Mouse (Mus musculus) ES-Bruce4 (cell line): Measurements from ENCODE around the gene Tbcd. TPM values are rescaled to one million over a fixed set of nuclear protein-coding genes. Genes with fewer than 3 reads are reported as not detected.

Experiments used
- H3K27ac ChIP-seq: 2 replicates; pipeline ENCODE4 v1.5.1; 2012; ENCODE audit warnings: low read length, inconsistent platforms; ENCODE audit not compliant: insufficient read depth
- H3K27me3 ChIP-seq: 2 replicates; pipeline ENCODE4 v1.6.1; 2012; ENCODE audit warnings: mild to moderate bottlenecking, low read length, inconsistent platforms; ENCODE audit not compliant: control insufficient read depth, poor library complexity, insufficient read depth, severe bottlenecking
- H3K36me3 ChIP-seq: 2 replicates; pipeline ENCODE4 v1.6.1; 2012; ENCODE audit warnings: inconsistent platforms, mild to moderate bottlenecking, low read length, moderate library complexity; ENCODE audit not compliant: control insufficient read depth, poor library complexity, insufficient read depth, severe bottlenecking
- H3K4me1 ChIP-seq: one replicate; pipeline ENCODE4 v1.8.1; 2011; ENCODE audit warnings: low read length; ENCODE audit not compliant: control insufficient read depth, insufficient read depth
- H3K4me3 ChIP-seq: 2 replicates; pipeline ENCODE4 v1.5.1; 2011; ENCODE audit warnings: low read depth, mild to moderate bottlenecking, low read length
- H3K9ac ChIP-seq: 2 replicates; pipeline ENCODE4 v1.6.1; 2012; ENCODE audit warnings: low read depth, mild to moderate bottlenecking, inconsistent platforms; ENCODE audit not compliant: poor library complexity, severe bottlenecking
- H3K9me3 ChIP-seq: replicated peaks from 2 replicates; pipeline ENCODE4 v1.6.1; 2012; ENCODE audit warnings: mild to moderate bottlenecking, low read length, inconsistent platforms; ENCODE audit not compliant: control insufficient read depth, poor library complexity, insufficient read depth, severe bottlenecking
- CTCF ChIP-seq: IDR thresholded peaks from one replicate; pipeline ENCODE4 v1.8.1; 2011; ENCODE audit warnings: low read depth, low read length
- EP300 ChIP-seq: IDR thresholded peaks from 2 replicates; pipeline ENCODE4 v1.6.1; 2011; ENCODE audit warnings: low read depth, low read length; ENCODE audit not compliant: insufficient read depth
- POLR2A ChIP-seq: IDR thresholded peaks from one replicate; pipeline ENCODE4 v1.8.1; 2011; ENCODE audit warnings: low read length; ENCODE audit not compliant: insufficient read depth
- polyA plus RNA-seq: library from polyadenylated mRNA; stranded (reverse); fragments of >200 nt; gene quantifications from 2 replicates; pipeline ENCODE4 v1.2.4, GENCODE M21; 2011; ENCODE audit warnings: low read depth; ENCODE audit not compliant: missing spikeins, insufficient read depth, insufficient read length

Tbcd gene
- polyA plus RNA-seq, 1 experiment = 49.7 TPM

- H3K27me3 ChIP-seq = no peaks in the 10 kb centered on the region
- H3K9me3 ChIP-seq = no peaks in the 10 kb centered on the region
- peaks cover 16% of the 10 kb centered on the region for H3K36me3 ChIP-seq
- no peak overlapping the region for H3K9ac ChIP-seq
- TF ChIP-seq POLR2A (no peak), CTCF (no peak), EP300 (no peak)
- H3K4me3 ChIP-seq = no peak overlapping the region
- no peaks in the 10 kb centered on the region for H3K4me1 ChIP-seq
- no peak overlapping the region for H3K27ac ChIP-seq
These were observed 153.9 kb downstream of the Tbcd start for GRCm38 (mm10) chr11:121605604-121606003.

- H3K36me3 ChIP-seq = peaks cover 8% of the 10 kb centered on the region
- TF ChIP-seq CTCF = no peak
- no peak for TF ChIP-seq POLR2A
- TF ChIP-seq EP300 = no peak
These were observed 159.2 kb downstream of the Tbcd start for GRCm38 (mm10) chr11:121610976-121611375.

DNA sequence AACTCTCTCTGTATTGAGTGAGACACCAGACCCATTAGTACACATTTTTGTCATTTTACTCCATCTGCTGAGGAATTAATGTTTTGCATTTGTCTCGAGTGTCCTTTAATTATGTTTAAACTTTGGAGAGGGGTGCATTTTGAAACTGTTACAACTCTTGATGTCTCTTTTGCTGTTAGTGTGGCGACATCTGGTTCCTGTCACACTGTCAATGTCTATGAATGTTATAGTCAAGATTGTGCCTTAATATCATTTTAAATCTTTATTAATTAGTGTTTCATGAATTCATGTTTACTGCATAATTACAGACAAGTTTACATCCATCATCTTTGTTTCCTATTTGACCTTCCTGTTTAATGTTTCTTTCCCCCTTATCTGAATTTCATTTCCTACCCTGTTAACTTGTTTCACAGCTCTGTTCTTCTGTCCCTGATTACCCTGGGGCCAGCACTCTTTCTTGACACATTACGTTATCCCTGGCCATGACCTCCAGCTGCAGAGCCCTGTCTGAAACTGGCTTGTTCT, 164.3 kb downstream of the Tbcd start:
- no peak overlapping the region for H3K27ac ChIP-seq
- no peaks in the 10 kb centered on the region for H3K27me3 ChIP-seq
- H3K4me3 ChIP-seq = no peak overlapping the region
- H3K9me3 ChIP-seq = 0 out of 2 replicates have a peak, but pooled peaks cover 2% of the 10 kb centered on the region
- TF ChIP-seq CTCF = no peak
- TF ChIP-seq EP300 = no peak
- no peak for TF ChIP-seq POLR2A
- H3K4me1 ChIP-seq = no peaks in the 10 kb centered on the region
- no peak overlapping the region for H3K9ac ChIP-seq
- peaks cover 14% of the 10 kb centered on the region for H3K36me3 ChIP-seq

More at GRCm38 (mm10) chr11:121610976-121611375, 159.2 kb downstream of the Tbcd start:
- Histone ChIP-seq H3K27me3 (no peaks in the 10 kb centered on the region), H3K9ac (no peak overlapping the region), H3K9me3 (0 out of 2 replicates have a peak, but pooled peaks cover 2% of the 10 kb centered on the region), H3K4me3 (no peak overlapping the region), H3K4me1 (no peaks in the 10 kb centered on the region), H3K27ac (no peak overlapping the region)

- TF ChIP-seq EP300 = no peak
- TF ChIP-seq CTCF = no peak
- no peak for TF ChIP-seq POLR2A
- 0 out of 2 replicates have a peak, but pooled peaks cover 2% of the 10 kb centered on the region for H3K9me3 ChIP-seq
- no peaks in the 10 kb centered on the region for H3K4me1 ChIP-seq
- no peak overlapping the region for H3K27ac ChIP-seq
- no peak overlapping the region for H3K9ac ChIP-seq
- peaks cover 14% of the 10 kb centered on the region for H3K36me3 ChIP-seq
- no peaks in the 10 kb centered on the region for H3K27me3 ChIP-seq
- no peak overlapping the region for H3K4me3 ChIP-seq
These were observed 164.8 kb downstream of the Tbcd start for GRCm38 (mm10) chr11:121616501-121616900.

- Histone ChIP-seq H3K4me1 (no peaks in the 10 kb centered on the region), H3K36me3 (peaks cover 15% of the 10 kb centered on the region), H3K9me3 (0 out of 2 replicates have a peak, but pooled peaks cover 2% of the 10 kb centered on the region), H3K27ac (no peak overlapping the region), H3K9ac (no peak overlapping the region), H3K4me3 (no peak overlapping the region), H3K27me3 (no peaks in the 10 kb centered on the region)
- TF ChIP-seq CTCF = no peak
- TF ChIP-seq POLR2A = no peak
- no peak for TF ChIP-seq EP300
These were observed 165.6 kb downstream of the Tbcd start for GRCm38 (mm10) chr11:121617371-121617770.

DNA sequence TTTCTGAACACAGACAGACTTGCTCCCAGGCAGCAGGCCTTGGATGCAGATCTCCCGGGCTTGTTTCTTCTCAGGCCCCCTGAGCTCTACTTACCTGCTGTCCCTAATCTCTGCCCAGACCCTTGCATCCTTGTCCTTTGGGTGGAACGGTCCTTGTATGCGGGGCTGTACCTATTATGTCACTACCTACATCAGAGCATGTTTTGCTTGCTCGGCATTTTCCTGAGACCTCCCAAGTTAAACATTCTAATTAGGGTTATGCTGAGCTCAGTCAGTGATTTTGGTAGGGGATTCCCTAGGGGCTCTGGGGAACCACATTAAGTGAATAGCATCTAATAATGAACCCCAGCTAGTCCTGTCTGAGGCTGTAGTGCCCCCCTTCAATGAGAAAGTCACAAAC, 173.3 kb downstream of the Tbcd start:
- no peak overlapping the region for H3K9ac ChIP-seq
- no peaks in the 10 kb centered on the region for H3K27me3 ChIP-seq
- TF ChIP-seq CTCF (no peak), EP300 (no peak)
- no peaks in the 10 kb centered on the region for H3K9me3 ChIP-seq
- no peak overlapping the region for H3K27ac ChIP-seq
- H3K4me3 ChIP-seq = no peak overlapping the region
- H3K4me1 ChIP-seq = no peaks in the 10 kb centered on the region
- H3K36me3 ChIP-seq = peaks cover 10% of the 10 kb centered on the region
